Mouse (Mus musculus) thymus, postnatal 10 days (tissue): ENCODE data around the gene 4930564D02Rik.

Experiments used
- DNase-seq, 2 experiments: peaks; one replicate each; pipeline ENCODE4 v3.0.0; 2021; ENCODE audit warnings: low spot score in 2 of 2

4930564D02Rik gene

DNA sequence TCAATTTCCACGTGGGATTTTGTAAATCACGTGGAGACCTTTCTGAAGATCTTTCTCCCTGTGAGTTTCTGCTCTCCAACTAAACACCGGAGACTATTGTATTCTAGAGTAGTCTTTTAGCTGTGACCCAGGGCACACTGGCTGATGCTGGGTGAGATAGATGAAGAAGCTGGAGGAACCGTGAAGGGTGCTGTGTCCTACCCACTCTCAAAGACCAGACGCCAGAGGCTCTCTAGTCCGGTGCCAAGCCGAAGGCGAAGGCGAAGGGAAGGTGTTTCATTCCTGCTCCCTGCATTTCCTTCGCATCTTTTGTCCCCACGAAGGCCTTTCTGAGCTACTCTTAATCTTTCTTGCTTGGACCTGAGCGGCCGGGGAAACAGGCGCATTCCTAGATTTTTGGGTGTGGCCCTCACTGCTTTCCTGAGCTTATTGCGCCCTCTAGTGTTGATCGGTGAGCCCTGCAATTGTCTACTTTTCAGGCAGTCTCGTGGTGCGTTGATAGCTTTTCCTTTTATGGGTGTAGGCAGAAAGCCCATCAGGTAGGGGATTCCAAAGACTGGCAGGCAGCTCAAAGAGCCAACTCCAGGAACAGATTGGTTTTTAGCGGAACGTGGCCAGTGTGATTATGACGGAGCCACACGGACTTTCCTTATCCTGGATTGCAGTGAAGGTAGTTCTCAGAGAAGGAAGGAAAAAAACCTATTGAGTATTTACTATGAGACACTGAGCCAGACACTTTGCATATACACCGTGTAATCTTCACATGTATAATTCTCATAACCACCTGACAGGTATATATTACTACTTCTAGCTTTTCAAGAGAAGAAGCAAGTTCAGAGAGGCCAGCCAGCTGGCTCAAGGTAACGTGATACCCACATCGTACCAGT is 7.8 kb upstream of the 4930564D02Rik start:
- peak; percentile 21 to 71 for DNase-seq

DNA sequence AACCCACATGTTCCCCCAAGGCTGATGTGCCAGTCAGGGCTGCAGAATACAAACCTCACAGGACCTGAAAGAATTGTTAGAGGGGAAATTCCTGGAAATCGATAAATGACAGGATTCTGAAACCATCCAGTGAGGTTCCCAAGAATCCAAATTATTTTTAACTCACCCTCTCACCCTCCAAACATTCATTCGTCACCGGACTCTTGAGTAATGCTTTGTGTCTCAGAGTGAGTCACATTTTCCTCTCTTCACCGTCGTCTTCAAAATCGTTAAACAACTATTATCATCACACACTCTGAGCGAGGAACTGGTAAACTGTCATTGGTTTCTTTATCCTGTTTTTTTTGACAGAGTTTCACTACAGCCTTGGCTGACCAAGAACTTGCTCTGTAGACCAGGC is 6.7 kb upstream of the 4930564D02Rik start:
- DNase-seq, result no peak

GRCm38 (mm10) chr3:105060992-105061391 is 5.7 kb upstream of the 4930564D02Rik start:
- no peak for DNase-seq

GRCm38 (mm10) chr3:105061496-105061895 is 5.1 kb upstream of the 4930564D02Rik start:
- no peak for DNase-seq

DNA sequence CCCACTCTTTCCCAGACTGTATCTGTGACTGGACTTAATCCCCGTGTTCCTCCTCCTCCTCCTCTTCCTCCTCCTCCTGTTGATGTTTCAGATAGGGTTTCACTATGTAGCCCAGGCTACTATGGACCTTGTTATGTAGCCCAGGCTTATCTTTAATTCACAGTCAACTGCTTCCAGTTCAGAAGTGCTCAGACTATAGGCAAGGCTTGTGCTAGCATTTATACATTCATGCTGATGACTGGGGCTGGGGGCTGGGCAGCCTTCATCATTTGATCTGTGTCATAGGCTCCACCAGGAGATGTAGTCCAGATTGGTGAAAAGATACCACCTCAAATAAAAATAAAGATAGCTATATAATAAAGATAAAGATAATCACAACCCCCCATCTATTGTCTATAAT is 4.7 kb upstream of the 4930564D02Rik start:
- no peak for DNase-seq

- DNase-seq, result no peak
Measured at GRCm38 (mm10) chr3:105062676-105063075, 4.0 kb upstream of the 4930564D02Rik start.

DNA sequence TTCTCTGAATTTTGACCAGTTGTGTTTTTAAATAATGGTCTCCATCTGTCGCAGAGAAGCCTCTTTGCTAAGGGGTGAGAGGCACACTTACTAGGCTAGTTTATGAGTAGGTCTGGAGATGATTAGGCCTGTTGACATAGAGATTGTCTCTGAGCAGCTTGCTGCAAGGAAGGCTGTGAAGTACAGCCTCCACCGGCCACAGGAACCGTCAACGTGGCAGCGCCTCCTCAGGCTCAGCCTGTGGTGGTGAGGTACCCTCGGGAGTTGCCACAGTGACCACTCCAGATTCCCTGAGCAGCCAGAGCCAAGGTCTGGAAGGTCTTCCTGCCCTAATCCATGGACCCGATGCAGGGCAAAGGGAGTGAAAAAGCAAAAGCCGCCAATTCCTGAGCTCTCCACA is 3.9 kb downstream of the 4930564D02Rik start:
- no peak for DNase-seq

- DNase-seq, result no peak
Measured at GRCm38 (mm10) chr3:105071251-105071650, 4.6 kb downstream of the 4930564D02Rik start.

- DNase-seq, result no peak
Measured at GRCm38 (mm10) chr3:105072536-105072935, 5.9 kb downstream of the 4930564D02Rik start.

DNA sequence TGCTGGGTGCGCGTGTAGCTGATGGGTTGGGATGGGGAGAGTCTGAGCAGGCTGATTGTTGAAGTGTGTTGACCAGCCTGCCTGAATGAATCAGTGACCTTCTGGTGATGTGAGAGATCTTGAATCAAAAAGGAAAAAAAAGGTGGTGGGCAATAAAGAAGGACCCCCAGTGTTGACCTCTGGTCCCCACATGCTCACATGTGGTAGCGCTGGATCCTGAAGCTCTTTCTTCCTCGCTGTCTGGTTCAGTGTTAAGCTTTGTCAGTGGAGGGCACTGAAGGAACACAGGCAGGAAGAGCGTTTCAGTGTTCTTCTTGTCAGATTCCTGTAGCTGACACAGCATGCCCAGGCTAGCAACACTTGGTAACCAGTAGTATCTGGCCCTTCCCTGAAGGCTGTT is 9.2 kb downstream of the 4930564D02Rik start:
- DNase-seq, result no peak

GRCm38 (mm10) chr3:105078231-105078826 is 11.7 kb downstream of the 4930564D02Rik start:
- DNase-seq, result no peak

DNA sequence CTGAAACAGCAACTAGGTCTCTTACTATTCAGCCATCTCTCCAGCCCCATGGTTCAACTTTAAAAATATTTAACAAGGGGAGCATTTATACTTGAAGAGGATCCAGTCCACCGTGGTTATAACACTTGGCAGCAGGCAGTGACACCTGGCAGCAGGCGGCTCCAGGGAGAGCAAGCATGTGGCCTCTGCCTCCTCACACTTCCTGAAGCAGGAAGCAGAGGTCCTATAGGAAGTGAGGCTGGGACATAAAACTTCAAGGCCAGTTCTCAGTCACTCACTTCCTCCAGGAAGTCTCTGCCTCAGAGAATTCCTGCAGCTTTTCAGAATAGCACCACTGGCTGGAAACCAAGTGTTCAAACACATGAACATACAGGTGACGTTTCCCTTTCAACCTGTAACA is 20.7 kb downstream of the 4930564D02Rik start:
- no peak for DNase-seq

GRCm38 (mm10) chr3:105088638-105089037 is 22.0 kb downstream of the 4930564D02Rik start:
- no peak for DNase-seq

- DNase-seq, result no peak
Measured at GRCm38 (mm10) chr3:105090147-105090546, 23.5 kb downstream of the 4930564D02Rik start.

GRCm38 (mm10) chr3:105090981-105091380 is 24.3 kb downstream of the 4930564D02Rik start:
- no peak for DNase-seq

GRCm38 (mm10) chr3:105092721-105093505 is 26.3 kb downstream of the 4930564D02Rik start:
- no peak for DNase-seq

GRCm38 (mm10) chr3:105094448-105094847 is 27.8 kb downstream of the 4930564D02Rik start:
- no peak for DNase-seq

GRCm38 (mm10) chr3:105095026-105095425 is 28.4 kb downstream of the 4930564D02Rik start:
- no peak for DNase-seq

- DNase-seq, result no peak
Measured at GRCm38 (mm10) chr3:105097581-105097980, 30.9 kb downstream of the 4930564D02Rik start.

DNA sequence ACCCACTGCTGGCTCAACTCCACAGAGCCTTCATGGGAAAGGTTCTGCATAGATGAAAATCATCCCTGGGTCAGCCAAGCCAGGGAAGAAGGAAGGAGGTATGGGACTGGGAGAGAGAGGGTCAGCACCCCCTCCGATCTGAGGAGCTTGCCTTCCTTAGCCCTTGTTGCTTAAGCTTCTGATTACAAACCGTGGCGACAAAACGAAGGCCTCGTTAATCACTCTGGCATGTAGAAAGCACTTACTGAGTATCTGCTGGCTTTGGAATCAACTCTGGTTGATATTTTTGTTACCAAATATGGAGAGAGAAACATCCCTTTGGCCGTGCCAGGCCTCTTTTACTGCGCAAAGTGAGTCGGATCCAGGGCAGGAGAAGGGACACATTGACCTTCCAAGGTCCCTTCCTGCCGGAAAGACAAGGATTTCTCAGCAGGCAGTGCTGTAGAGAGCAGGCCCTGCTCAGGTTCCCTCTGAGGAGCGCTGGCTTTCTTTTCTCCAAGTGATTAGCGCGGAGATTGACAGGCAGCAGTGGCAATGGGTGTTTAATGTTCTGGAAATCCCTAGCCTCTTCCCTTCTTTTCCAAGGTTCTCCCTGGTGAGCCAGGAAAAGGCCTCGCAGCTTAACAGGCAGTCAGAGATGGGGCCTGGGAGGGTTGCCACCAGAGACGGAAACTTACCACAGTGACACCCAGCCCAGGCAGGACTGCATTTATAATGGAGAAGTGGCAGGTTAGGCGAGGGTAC is 33.1 kb downstream of the 4930564D02Rik start:
- no peak for DNase-seq

- no peak for DNase-seq
Measured at GRCm38 (mm10) chr3:105100270-105100589, 33.6 kb downstream of the 4930564D02Rik start.

- no peak for DNase-seq
Measured at GRCm38 (mm10) chr3:105105827-105106226, 39.2 kb downstream of the 4930564D02Rik start.
